Mouse (Mus musculus) heart, postnatal 25 days (tissue): ENCODE measurements at regions not wholly inside any gene's neighbourhood (a gene's known extent, or its start where the extent isn't known, plus 50 kb on each side); places are given as distances from the start of the nearest gene placed in this dataset.

ENCODE experiments used
- DNase-seq: peaks from one replicate; pipeline ENCODE4 v3.0.0; 2022; ENCODE audit warnings: low spot score
- intact Hi-C: fragments of 180-260 bp; cut with DNase I; formaldehyde crosslinking; loops from one replicate; pipeline ENCODE4 v1.15.1; 2025

DNA sequence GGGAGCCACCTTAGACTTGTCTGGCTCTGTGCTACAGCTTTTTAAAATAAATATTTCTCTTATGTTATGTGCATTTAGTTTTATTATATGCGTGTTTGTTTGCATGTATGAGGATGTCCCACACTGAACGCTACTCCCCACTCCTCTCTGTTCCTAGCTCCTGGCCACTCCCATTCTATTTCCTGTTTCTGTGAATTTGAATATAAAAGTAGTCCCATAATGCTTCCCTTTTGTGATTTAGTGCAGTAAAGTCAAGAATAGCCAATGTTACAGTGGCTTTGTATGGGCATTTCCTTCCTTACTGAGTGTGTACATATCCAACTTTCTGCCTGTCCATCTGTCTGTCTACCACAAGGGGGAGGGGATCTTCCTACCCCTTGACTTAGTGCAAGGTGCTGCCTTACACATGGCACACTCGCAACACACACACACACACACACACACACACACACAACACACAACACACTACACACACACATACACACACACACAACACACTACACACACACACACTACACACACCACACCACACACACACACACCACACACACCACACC lies 61.2 kb upstream of the Shb start:
- intact Hi-C loops, result no loop called here
- DNase-seq, result no peak

DNA sequence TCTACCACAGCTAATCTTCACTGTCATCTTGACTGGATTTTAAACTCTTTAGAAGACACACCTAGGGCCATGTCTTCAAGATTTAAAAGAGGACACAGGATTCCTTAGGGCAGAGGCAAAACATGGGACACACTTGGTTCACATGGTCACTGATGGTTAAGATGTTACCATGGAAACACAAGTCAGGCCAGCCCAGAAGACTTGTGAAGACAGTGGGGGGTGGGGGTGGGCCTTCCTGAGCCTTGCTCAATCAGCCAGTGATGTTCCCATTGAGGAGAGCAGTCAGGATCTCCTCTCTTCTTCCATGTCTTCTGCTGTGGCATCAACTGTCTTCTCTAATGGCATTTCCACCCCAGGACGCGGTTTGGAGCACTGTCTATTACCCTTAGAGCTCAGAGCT lies 60.5 kb upstream of the Shb start:
- DNase-seq, result no peak
- intact Hi-C loops, result no loop called here

DNA sequence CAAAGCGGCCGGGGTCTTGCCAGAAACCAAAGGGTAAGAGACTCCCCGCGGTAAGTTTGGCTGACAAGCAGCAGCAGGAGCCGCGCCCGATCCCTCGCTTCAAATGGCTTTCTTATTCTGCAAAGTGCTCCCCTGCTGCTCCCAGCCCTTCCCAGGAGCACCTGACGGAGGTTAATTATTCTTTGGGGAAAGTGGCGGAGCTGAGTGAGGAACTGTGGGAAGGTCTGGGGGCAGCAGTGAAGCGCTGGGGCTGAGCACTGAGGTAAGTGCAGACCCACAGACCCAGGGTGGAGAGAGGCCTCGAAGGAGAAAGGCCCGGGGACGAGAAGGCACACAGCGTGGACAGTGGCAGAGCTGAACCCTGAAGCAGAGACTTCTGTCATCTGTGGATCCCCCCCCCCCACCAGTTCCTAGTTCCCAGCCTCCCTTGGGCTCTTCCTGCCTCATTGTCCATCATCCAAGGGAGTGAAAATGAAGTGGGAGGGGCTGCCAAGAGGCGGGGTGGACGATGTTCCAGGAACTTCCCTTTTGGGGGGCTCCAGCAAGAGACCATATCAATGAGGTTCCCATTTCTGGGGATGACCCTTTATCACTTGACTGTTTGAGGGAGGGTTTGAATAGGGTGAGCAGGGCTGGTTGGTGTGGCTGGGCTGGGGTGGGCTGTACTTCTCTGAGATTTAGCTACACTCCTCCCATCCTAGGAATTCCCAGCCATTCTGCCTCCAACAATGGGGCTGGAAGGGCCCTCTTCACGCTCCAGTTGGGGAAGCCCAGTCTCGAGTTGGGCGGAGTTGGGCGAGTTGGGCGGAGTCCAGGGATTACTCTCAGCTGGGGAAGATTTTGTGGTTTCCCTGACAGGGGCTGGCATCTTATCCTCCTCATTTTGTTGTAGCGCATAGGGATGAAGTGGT lies 59.4 kb upstream of the Shb start:
- no peak for DNase-seq
- intact Hi-C loops, result no loop called here

DNA sequence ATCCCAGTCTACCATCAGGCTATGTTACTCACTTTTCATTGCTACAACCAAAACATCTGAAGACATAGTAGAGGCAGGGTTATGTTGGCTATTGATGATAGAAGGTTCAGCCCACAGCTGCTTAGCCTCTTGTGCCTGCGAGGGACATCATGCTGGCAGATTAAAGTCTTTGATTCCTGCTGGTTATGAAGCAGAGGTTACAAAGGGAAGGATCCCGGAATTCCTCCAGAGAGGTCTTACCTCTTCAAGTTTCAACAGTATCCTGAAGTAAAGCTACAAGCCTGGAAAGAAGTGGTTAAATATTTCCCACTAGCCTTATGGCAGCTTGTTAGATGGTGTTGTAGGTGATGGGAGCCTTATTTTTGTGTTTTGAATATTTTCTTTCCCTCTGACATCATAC lies 58.6 kb upstream of the Shb start:
- no peak for DNase-seq
- intact Hi-C loops, result no loop called here

DNA sequence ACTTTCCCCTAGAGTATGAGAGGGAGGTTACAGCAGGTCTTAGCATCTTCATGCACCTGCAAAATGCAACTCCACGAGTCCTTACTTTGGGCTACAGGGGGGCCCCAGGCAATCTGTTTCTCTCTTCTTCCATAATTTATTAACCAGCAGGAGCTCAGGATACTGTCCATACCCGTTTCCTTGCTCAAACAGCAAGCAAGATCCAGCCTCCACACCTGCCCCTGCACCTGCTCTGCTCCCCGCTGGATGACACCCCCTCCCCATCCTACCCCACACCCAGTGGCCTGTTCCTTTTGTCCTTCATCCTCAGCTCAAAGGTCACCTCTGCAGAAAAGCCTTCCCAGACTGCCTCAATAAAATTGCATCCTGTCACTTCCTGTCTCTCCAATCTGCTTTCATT lies 56.1 kb upstream of the Shb start:
- intact Hi-C loops, result no loop called here
- DNase-seq, result no peak

DNA sequence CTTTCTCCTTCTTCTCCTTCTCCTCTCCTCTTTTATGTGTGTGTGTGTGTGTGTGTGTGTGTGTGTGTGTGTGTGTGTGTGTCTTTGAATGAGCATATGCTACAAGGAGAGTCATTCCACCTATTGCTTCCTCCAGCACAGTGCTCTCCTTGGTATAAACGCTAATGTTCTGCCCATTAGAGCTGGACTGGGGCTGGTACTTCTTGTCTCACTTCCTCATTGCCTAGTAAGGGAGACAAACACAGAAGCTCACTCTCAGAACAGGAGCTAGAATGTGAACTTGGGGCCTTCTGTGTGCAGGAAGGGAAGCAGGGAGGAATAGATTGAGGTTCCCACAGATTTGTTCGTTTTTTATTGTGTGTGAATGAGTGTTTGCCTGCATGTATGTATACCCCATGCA lies 54.9 kb upstream of the Shb start:
- intact Hi-C loops, result no loop called here

DNA sequence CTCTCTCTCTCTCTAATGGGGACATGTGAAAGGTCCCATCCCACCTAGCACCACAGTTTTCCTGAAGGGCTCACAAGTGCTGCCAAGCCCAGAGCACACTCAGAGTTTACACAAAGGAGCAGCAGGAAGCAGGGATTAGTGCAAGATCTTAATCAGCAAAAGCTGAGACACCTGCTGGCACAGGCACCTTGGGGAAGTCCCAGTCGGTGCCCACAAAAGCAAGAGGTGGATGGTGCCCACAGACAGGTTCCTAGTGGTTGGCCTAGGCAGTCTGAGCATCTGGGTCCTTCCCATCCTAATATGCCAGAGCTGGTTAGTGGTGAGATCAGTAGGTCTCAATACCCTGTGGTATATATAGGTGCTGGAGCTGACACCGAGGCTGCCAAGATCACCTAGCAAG lies 54.0 kb upstream of the Shb start:
- no peak for DNase-seq
- intact Hi-C loops, result no loop called here

More for the DNA sequence above, 54.9 kb upstream of the Shb start:
- no peak for DNase-seq

DNA sequence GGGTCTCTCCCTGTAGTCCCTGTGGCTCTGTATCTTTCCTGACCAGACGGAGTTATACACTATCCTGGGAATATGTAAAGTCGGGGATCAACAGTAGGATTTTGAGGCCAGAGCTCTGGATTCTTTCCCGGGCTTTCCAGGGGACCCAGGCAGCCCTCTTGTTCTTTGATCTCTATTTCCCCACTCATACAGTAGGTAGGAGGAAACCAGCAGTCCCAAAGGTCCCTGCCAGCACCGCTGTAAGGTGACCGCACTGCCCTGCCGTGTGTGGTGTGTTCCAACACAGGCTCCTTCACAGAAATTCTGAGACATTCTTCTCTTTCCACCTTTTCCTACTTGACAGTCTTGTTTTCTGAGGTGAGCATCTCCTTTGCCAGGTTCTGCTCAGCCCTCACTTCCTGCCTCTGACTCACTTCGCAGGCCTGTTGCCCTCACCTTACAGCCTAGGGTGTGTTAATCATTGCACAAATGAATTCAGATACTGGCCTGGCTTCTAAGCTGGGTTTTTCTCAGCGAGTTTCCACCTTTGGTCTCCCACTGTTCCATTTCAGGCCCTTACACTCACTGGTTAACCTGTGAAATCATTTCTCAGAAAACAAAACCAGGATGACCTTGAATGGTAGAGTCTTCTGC lies 53.0 kb upstream of the Shb start:
- intact Hi-C loops, result no loop called here
- no peak for DNase-seq

DNA sequence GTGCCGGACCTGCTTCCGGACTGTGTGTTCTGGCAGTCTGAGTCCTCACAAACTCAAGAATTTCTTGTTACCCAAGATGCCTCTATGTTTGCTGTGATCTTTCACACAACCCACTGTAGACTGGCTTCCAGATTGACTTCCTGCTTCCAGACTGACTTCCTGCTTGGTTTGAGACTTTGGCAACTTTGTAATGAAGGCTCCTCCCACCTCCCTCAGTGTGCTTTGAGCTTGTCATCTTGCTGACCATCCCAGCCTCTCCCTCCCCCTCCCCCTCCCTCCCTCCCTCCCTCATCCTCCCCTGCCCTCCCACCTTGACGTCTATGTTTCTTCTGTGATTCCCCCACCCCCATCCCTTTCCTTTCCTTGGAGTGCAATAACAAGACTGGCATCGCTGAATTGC lies 51.7 kb upstream of the Shb start:
- intact Hi-C loops, result no loop called here
- DNase-seq, result no peak

DNA sequence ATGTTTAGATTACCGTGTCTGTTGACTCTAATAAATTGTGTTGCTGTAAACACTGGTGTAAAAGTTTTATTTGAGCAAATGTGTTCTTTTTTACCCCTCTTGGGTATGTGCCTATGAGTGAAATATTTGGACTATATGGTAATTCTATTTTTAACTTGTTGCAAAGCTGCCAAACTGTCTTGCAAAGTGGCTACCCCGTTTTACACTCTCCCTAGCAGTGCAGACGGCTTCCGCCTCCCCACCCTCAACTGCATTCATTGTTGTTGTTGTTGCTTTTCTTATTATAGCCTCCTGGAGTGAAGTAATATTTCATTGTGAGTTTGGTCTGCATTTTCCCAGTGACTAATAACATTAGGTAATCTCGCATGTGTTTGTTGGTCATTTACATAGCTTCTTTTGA lies 50.2 kb upstream of the Shb start:
- intact Hi-C loops, result no loop called here
- DNase-seq, result no peak
